Mouse (Mus musculus) neural tube, embryonic 11.5 days (tissue): Measurements from ENCODE around the gene F2. TPM values are rescaled to one million over a fixed set of nuclear protein-coding genes. Genes with fewer than 3 reads are reported as not detected.

Experiments
- ATAC-seq: fragments of 200-750 bp; cut with Nextera tagmentation; 2 replicates; pipeline ENCODE4 v1.8.0; 2017; ENCODE audit warnings: moderate number of reproducible peaks, mild to moderate bottlenecking, moderate TSS enrichment, moderate library complexity; ENCODE audit not compliant: insufficient read depth, low FRiP score, low TSS enrichment
- DNase-seq: peaks from one replicate; pipeline ENCODE4 v3.0.0-alpha.2; 2015; ENCODE audit warnings: low spot score
- H3K27ac ChIP-seq: fragments of 300-500 bp; sonication (generic); 2 replicates; pipeline ENCODE4 v1.5.1; 2014; ENCODE audit warnings: low read depth, mild to moderate bottlenecking, low read length
- H3K27me3 ChIP-seq: fragments of 300-500 bp; sonication (generic); 2 replicates; pipeline ENCODE4 v1.6.1; 2014; ENCODE audit warnings: mild to moderate bottlenecking, low read length, mixed read lengths; ENCODE audit not compliant: control insufficient read depth, insufficient read depth
- H3K36me3 ChIP-seq: fragments of 300-500 bp; sonication (generic); 2 replicates; pipeline ENCODE4 v1.6.1; 2014; ENCODE audit warnings: mild to moderate bottlenecking, low read length, moderate library complexity, mixed read lengths; ENCODE audit not compliant: control insufficient read depth, insufficient read depth
- H3K4me1 ChIP-seq: fragments of 300-500 bp; sonication (generic); 2 replicates; pipeline ENCODE4 v1.6.1; 2014; ENCODE audit warnings: low read length, mixed read lengths; ENCODE audit not compliant: control insufficient read depth, insufficient read depth
- H3K4me2 ChIP-seq: fragments of 300-500 bp; sonication (generic); 2 replicates; pipeline ENCODE4 v1.6.1; 2014; ENCODE audit warnings: low read depth, mild to moderate bottlenecking, moderate library complexity
- H3K4me3 ChIP-seq: fragments of 300-500 bp; sonication (generic); 2 replicates; pipeline ENCODE4 v1.5.1; 2014; ENCODE audit warnings: low read depth, low read length
- H3K9ac ChIP-seq: fragments of 300-500 bp; sonication (generic); 2 replicates; pipeline ENCODE4 v1.6.1; 2014; ENCODE audit warnings: mild to moderate bottlenecking, low read length
- H3K9me3 ChIP-seq: fragments of 300-500 bp; sonication (generic); 2 replicates; pipeline ENCODE4 v1.6.1; 2016; ENCODE audit warnings: low read length; ENCODE audit not compliant: control insufficient read depth
- WGBS: fragments of 180-500 bp; shearing (Covaris S2); extraction: QIAGEN DNeasy Blood & Tissue Kit; methylation state at CpG from one replicate; pipeline ENCODE4 v1.1.7; 2014; 5-methylcytosine and 5-hydroxymethylcytosine counted together
- polyA plus RNA-seq: library from polyadenylated mRNA; unstranded; fragments of >200 nt; fragmentation: Nextera tagmentation; extraction: Ambion mirVana; gene quantifications from 2 replicates; pipeline ENCODE4 v1.2.1, GENCODE M21; 2014

F2 gene
- polyA plus RNA-seq, 1 experiment from 2014 or later: 0.15 TPM

DNA sequence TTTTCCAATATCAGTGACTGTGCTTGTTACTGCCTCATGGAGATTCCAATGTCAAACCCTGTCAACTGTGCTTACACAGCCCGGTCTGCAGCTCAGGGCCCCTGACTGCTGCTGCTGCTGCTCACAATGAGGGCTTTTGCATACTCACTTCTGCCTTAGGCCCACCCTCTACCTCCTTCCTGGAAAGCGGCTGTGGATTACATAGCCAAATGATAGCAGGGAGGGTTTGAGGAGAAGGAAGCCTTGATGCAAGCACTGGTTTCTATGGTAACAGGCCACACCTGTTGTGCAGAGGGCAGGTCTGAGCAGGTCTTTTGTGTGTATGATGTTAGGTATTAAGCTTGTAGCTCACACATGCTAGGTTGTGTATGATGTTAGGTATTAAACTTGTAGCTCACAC lies 31.5 kb upstream of the F2 start:
- H3K9ac ChIP-seq: no peak overlapping the region
- H3K27ac ChIP-seq: no peak overlapping the region
- H3K27me3 ChIP-seq: no peaks in the 10 kb centered on the region
- H3K9me3 ChIP-seq: no peaks in the 10 kb centered on the region
- no peaks in the 10 kb centered on the region for H3K4me1 ChIP-seq
- 83% methylated on average over 2 of the region's 2 CpGs for WGBS
- ATAC-seq: no peak
- H3K36me3 ChIP-seq: peaks cover 4% of the 10 kb centered on the region
- no peak overlapping the region for H3K4me2 ChIP-seq
- H3K4me3 ChIP-seq: no peak overlapping the region
- DNase-seq: no peak

DNA sequence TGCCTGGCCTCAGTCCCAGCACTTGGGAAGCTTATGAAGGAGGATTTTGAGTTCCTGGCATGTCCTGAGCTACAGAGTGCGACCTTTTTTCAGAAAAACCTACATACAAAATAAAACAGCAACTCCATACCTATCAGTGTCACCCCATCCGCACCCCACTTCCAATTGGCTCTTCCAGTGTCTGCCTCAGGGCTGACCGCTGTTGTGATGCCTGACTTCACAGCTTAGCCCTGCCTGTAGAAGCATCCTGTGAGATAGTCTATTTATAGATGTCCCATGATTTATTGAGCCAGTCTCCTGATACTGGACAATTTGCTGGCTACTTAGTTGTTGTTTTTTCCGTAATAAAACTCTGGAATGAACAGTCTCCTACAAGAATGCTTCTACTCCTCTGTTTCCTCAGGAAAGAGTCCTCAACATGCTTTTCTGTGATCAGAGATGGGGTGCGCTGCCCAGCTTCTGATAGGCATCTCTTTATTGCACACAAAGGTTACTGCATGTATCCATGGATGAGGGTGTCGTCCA lies 30.2 kb upstream of the F2 start:
- H3K4me1 ChIP-seq: no peaks in the 10 kb centered on the region
- H3K9me3 ChIP-seq: no peaks in the 10 kb centered on the region
- WGBS: 93% methylated on average over 6 of the region's 6 CpGs
- H3K27ac ChIP-seq: no peak overlapping the region
- H3K27me3 ChIP-seq: no peaks in the 10 kb centered on the region
- H3K4me2 ChIP-seq: no peak overlapping the region
- ATAC-seq (no peak), DNase-seq (no peak)
- H3K4me3 ChIP-seq: no peak overlapping the region
- H3K36me3 ChIP-seq: peaks cover 4% of the 10 kb centered on the region
- no peak overlapping the region for H3K9ac ChIP-seq

DNA sequence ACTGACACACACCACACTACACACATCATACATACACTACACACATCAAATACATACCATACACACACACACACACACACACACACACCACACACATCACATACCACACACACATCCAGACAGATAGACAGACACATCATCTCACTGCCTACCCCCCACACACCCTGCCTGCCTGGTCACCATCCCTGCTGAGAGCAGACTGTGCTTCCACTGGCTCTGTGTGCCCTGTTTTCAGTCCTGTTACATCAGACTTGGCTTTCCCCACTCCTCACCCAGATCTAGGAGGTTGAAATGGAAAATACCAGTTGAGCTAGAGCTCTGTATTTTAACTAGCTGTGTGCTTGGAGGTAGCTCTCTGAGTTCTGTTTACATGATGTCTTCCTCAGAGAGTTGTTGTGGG lies 28.6 kb upstream of the F2 start:
- Histone ChIP-seq H3K9me3 (no peaks in the 10 kb centered on the region), H3K4me1 (no peaks in the 10 kb centered on the region), H3K27me3 (no peaks in the 10 kb centered on the region), H3K27ac (no peak overlapping the region), H3K36me3 (peaks cover 2% of the 10 kb centered on the region), H3K4me2 (no peak overlapping the region), H3K9ac (no peak overlapping the region), H3K4me3 (no peak overlapping the region)
- no peak for DNase-seq
- ATAC-seq: no peak

DNA sequence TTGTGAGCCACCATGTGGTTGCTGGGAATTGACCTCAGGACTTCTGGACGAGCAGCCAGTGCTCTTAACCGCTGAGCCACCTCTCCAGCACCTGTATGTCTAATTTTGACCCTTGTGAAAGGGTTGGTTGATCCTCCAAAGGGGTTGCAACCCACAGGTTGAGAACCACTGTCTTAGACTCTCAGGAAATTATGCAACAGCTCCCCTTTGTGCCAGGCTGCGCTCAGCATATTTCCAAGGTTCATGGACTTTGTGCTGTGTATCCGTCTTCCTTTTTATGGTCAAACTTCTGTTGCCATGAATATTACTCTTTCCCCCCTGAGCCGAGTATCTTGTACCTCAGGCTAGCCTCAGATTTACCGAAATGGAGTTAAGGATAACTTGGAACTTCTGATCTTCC lies 24.8 kb upstream of the F2 start:
- Histone ChIP-seq H3K4me2 (no peak overlapping the region), H3K36me3 (no peaks in the 10 kb centered on the region; the same call in none of the 2 replicates), H3K4me1 (no peaks in the 10 kb centered on the region), H3K9ac (no peak overlapping the region), H3K27ac (no peak overlapping the region), H3K27me3 (no peaks in the 10 kb centered on the region), H3K9me3 (no peaks in the 10 kb centered on the region), H3K4me3 (no peak overlapping the region)
- WGBS: 92% methylated on average over 6 of the region's 6 CpGs
- ATAC-seq (no peak), DNase-seq (no peak)

DNA sequence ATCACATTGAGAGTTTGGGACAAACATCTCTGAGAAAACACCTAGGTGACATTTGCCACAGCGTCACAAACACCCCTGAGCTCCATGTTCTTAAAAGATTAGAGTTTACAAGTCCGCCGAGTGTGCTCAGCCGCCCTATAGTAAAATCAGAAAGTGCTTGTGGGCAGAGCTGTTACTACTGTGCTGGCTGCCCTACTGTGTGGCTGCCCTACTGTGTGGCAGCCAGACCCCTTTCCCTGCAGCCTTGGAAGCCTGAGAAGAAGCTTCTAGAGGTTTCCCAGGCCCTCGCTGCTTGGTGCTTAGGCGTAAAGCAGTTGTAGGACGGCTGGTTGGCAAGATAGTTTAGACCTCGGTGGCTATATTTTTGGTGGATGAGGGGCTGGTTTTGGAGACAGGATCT lies 23.4 kb upstream of the F2 start:
- Histone ChIP-seq H3K4me1 (no peaks in the 10 kb centered on the region), H3K27me3 (no peaks in the 10 kb centered on the region), H3K27ac (no peak overlapping the region), H3K4me2 (no peak overlapping the region), H3K9me3 (no peaks in the 10 kb centered on the region), H3K36me3 (no peaks in the 10 kb centered on the region; the same call in none of the 2 replicates), H3K9ac (no peak overlapping the region), H3K4me3 (no peak overlapping the region)
- 95% methylated on average over 8 of the region's 8 CpGs for WGBS
- ATAC-seq (no peak), DNase-seq (no peak)

DNA sequence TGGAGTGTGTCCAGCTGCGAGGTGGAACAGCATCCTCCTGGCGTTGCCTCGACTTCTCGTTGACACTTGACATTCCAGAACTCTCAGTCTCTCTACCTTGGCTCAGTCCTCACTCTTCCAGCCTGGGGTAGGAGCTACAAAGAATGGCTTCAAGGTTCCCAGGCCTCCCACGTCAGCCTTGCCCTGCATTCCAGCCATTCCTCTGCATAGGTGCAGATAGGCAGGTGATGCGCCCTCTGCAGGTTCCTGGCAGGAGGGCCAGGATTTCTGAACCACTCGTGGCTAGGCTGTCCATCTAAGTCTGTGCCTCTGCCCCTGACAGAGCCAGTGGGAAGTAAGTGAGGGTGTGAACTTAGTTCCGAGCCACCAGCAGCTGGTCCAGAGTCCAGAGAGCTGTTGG lies 20.6 kb upstream of the F2 start:
- Histone ChIP-seq H3K9ac (no peak overlapping the region), H3K4me3 (no peak overlapping the region), H3K4me2 (no peak overlapping the region), H3K27me3 (no peaks in the 10 kb centered on the region), H3K36me3 (no peaks in the 10 kb centered on the region; the same call in none of the 2 replicates), H3K4me1 (no peaks in the 10 kb centered on the region), H3K9me3 (no peaks in the 10 kb centered on the region), H3K27ac (no peak overlapping the region)
- no peak for DNase-seq
- no peak for ATAC-seq
- 76% methylated on average over 8 of the region's 8 CpGs for WGBS

DNA sequence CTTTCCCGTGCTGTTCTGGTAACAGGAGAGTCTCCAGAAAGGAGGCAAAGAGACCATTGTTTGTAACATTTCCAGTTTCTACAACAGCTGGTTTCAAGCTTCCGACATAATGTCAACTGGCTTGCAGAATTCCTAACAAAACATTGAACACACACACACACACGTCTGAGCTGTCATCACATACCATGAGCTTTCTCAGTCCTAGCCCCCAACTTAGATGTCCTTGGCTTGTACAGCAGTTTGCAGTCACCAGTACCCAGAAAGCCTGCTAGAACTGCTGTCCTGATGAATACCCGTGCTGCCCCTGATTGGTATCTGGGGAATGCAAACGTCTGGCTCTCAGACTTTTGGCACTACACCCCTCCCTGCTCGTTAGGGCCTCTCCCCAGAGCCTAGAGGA lies 19.6 kb upstream of the F2 start:
- WGBS: 88% methylated on average over 6 of the region's 6 CpGs
- H3K4me1 ChIP-seq: peaks cover 3% of the 10 kb centered on the region
- H3K27me3 ChIP-seq: no peaks in the 10 kb centered on the region
- ATAC-seq (no peak), DNase-seq (no peak)
- H3K9ac ChIP-seq: no peak overlapping the region
- H3K27ac ChIP-seq: no peak overlapping the region
- H3K4me3 ChIP-seq: no peak overlapping the region
- H3K4me2 ChIP-seq: no peak overlapping the region
- no peaks in the 10 kb centered on the region; the same call in none of the 2 replicates for H3K36me3 ChIP-seq
- no peaks in the 10 kb centered on the region for H3K9me3 ChIP-seq

DNA sequence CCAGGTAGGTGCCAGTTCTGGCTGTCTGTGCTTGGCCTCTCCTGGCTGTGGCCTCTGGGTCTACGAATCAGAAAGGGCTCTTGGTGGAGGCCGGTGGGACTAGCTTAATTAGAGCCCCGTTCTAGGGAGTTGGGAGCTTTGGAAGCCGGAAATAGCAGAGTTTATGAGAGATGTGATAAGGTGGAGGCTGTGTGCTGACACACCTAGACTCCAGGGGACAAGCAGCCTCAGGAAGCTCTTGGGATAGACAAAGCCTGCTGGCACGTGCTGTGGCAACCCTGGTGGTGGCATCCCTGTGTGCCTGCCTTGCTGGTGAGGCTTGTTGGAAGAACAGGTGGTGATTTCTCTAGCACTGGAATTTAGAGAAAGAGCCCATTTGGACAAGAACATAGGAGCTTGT lies 19.2 kb upstream of the F2 start:
- WGBS: 93% methylated on average over 5 of the region's 5 CpGs

DNA sequence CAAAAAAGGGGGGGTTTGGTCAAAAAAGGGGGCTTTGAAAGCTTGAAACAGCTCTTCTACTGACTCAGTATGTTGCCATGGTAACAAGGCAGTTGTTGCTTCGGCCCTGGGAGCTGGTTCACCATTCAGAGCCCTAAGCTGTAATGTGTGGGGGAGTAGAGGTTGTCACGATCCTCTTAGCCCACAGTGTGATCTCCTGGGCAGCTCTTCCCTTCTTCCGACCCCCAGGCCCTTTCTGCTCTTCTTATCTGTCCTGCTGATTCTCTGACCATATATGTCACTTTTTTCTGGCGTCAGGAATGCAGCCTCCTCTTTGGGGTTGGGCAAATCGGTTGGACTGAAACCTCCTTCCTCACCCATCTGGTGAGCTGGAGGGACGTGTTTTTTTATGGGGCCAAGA lies 16.6 kb upstream of the F2 start:
- ATAC-seq (no peak), DNase-seq (no peak)
- H3K36me3 ChIP-seq: no peaks in the 10 kb centered on the region; the same call in none of the 2 replicates
- no peak overlapping the region for H3K9ac ChIP-seq
- H3K9me3 ChIP-seq: no peaks in the 10 kb centered on the region
- H3K27me3 ChIP-seq: no peaks in the 10 kb centered on the region
- no peak overlapping the region for H3K27ac ChIP-seq
- no peak overlapping the region for H3K4me3 ChIP-seq
- 58% methylated on average over 6 of the region's 6 CpGs for WGBS
- no peak overlapping the region for H3K4me2 ChIP-seq
- H3K4me1 ChIP-seq: peaks cover 14% of the 10 kb centered on the region

More for the DNA sequence above, 19.2 kb upstream of the F2 start:
- Histone ChIP-seq H3K4me1 (peaks cover 6% of the 10 kb centered on the region), H3K36me3 (no peaks in the 10 kb centered on the region; the same call in none of the 2 replicates), H3K4me2 (no peak overlapping the region), H3K9me3 (no peaks in the 10 kb centered on the region), H3K27me3 (no peaks in the 10 kb centered on the region), H3K9ac (no peak overlapping the region), H3K27ac (no peak overlapping the region), H3K4me3 (no peak overlapping the region)
- ATAC-seq: no peak
- no peak for DNase-seq
